Mouse (Mus musculus): ENCODE measurements around the gene Gm28053.
"Not testable (repeated sequence)": the region's sequence is repeated elsewhere in the genome, so short reads cannot be mapped to it uniquely, and the experiment has no call there.

Gene Gm28053

GRCm38 (mm10) chr6:48718455-48718854 lies at the start of gene Gm28053, which contains the start of gene Gimap7:
TSS of gene Gm28053 (plus strand) at chr6:48718607.
TSS of gene Gimap7 (plus strand) at chr6:48718621.
- no peak for DNase-seq (ENCODE audit: low read depth)

GRCm38 (mm10) chr6:48669446-48669969 lies 48.9 kb upstream of the Gm28053 start:
- no peak for DNase-seq (ENCODE audit: low read depth)

GRCm38 (mm10) chr6:48674291-48675058 lies 43.9 kb upstream of the Gm28053 start:
- no peak for DNase-seq (ENCODE audit: low read depth)

GRCm38 (mm10) chr6:48675400-48675930 lies 42.9 kb upstream of the Gm28053 start:
- DNase-seq (ENCODE audit: low read depth) = no peak

GRCm38 (mm10) chr6:48675931-48676859 lies 42.2 kb upstream of the Gm28053 start, which contains the start of gene Gimap9:
TSS of gene Gimap9 (plus strand) at chr6:48676129.
- no peak for DNase-seq (ENCODE audit: low read depth)

GRCm38 (mm10) chr6:48676860-48677415 lies 41.5 kb upstream of the Gm28053 start:
- no peak for DNase-seq (ENCODE audit: low read depth)

- DNase-seq (ENCODE audit: low read depth) = no peak
Observed at GRCm38 (mm10) chr6:48677492-48678345, 40.7 kb upstream of the Gm28053 start.

GRCm38 (mm10) chr6:48678391-48678790 lies 40.0 kb upstream of the Gm28053 start:
- no peak for DNase-seq (ENCODE audit: low read depth)

GRCm38 (mm10) chr6:48679701-48680100 lies 38.7 kb upstream of the Gm28053 start:
- DNase-seq (ENCODE audit: low read depth) = no peak

- DNase-seq (ENCODE audit: low read depth) = no peak
Observed at GRCm38 (mm10) chr6:48680421-48680820, 38.0 kb upstream of the Gm28053 start.

- no peak for DNase-seq (ENCODE audit: low read depth)
Observed at GRCm38 (mm10) chr6:48681472-48682090, 36.8 kb upstream of the Gm28053 start.

- no peak for DNase-seq (ENCODE audit: low read depth)
Observed at GRCm38 (mm10) chr6:48682271-48682670, 36.1 kb upstream of the Gm28053 start.

GRCm38 (mm10) chr6:48683263-48683821 lies 35.1 kb upstream of the Gm28053 start:
- DNase-seq (ENCODE audit: low read depth) = not testable (repeated sequence)

- no peak for DNase-seq (ENCODE audit: low read depth)
Observed at GRCm38 (mm10) chr6:48684319-48684718, 34.1 kb upstream of the Gm28053 start, which contains the start of gene Gimap4. TSS of gene Gimap4 (plus strand) at chr6:48684549.

GRCm38 (mm10) chr6:48684806-48685205 lies 33.6 kb upstream of the Gm28053 start:
- DNase-seq (ENCODE audit: low read depth) = no peak

- no peak for DNase-seq (ENCODE audit: low read depth)
Observed at GRCm38 (mm10) chr6:48685251-48685650, 33.2 kb upstream of the Gm28053 start.

GRCm38 (mm10) chr6:48685694-48686665 lies 32.4 kb upstream of the Gm28053 start:
- DNase-seq (ENCODE audit: low read depth) = no peak

- DNase-seq (ENCODE audit: low read depth) = no peak
Observed at GRCm38 (mm10) chr6:48687077-48687476, 31.3 kb upstream of the Gm28053 start.

- no peak for DNase-seq (ENCODE audit: low read depth)
Observed at GRCm38 (mm10) chr6:48689320-48689719, 29.1 kb upstream of the Gm28053 start.
